8 mouse cellular contexts compared by ENCODE assay signal in genomic region chr1:134078802-134079476, GRCm38 (mm10). TPM values are rescaled to one million over a fixed set of nuclear protein-coding genes. Genes with fewer than 3 reads are reported as not detected.
DNase-seq lines count a peak whose midpoint lies in the region; ATAC-seq and TF ChIP-seq lines count a peak whose summit lies in the region.

Gene Btg2 (minus strand): TSS chr1:134079120.

- DNase-seq in gastrocnemius, postnatal 10 days: peak; percentile 97
- DNase-seq in left cerebral cortex, postnatal 10 days (ENCODE audit: extremely low spot score in 1 of 2, low spot score in 2 of 2): peak; percentile 91 to 99
- peak; percentile 96 for DNase-seq in right cerebral cortex, postnatal 25 days
- peak; percentile 97 to 98 for DNase-seq in urinary bladder, postnatal 4 days (ENCODE audit: low spot score in 2 of 2)

- TF ChIP-seq POLR2A in cortical plate, adult 2 months (IDR thresholded peaks at IDR 0.05; ENCODE audit: extremely low read depth, insufficient read depth, low read length): peak; percentile 97

- ATAC-seq in activated CD4-positive, CD25-positive, alpha-beta regulatory T cell, adult 4 months: peak; percentile 67
- peak; percentile 67 for ATAC-seq in inflammation-experienced regulatory T-cells, adult 6 months
- peak; percentile 87 for ATAC-seq in megakaryocyte-erythroid progenitor cell, adult 5-6 weeks (replicated peaks; ENCODE audit: low FRiP score, low TSS enrichment, poor library complexity, severe bottlenecking)

- peak within 1 kb of the TSS; percentile 77 for H3K4me3 ChIP-seq in cortical plate, adult 2 months (ENCODE audit: insufficient read depth, low read length)

- no peak for TF ChIP-seq CTCF in cortical plate, adult 2 months (IDR thresholded peaks at IDR 0.05; ENCODE audit: extremely low read depth, insufficient read depth, low read length)

- peak within 1 kb of the TSS; percentile 99 for H3K27ac ChIP-seq in cortical plate, adult 2 months (ENCODE audit: insufficient read depth, low read length)

- intact Hi-C loops in left cerebral cortex, postnatal 10 days (cut with DNase I): no loop called here

- peaks cover 15% of the 10 kb centered on the region for H3K4me1 ChIP-seq in cortical plate, adult 2 months (ENCODE audit: control insufficient read depth, insufficient read depth, low read length)

RNA-seq across cellular contexts. Expression of gene Btg2, which starts in this region (rescaled TPM):
- polyA plus RNA-seq in activated CD4-positive, CD25-positive, alpha-beta regulatory T cell, adult 4 months (2017; shearing (Covaris generic)): 100 to 1,000 TPM; 174 to 181 TPM
- polyA plus RNA-seq in cortical plate, adult 2 months (2012; rRNA removed): 16.0 and 19.8 TPM in 2 replicates
- 10 to 100 TPM; 25.0 to 30.4 TPM for total RNA-seq in gastrocnemius, postnatal 10 days (2021)
- polyA plus RNA-seq in inflammation-experienced regulatory T-cells, adult 6 months (2017; shearing (Covaris generic)): 100 to 1,000 TPM; 168 to 251 (median 221) TPM
- 10 to 100 TPM; 10.0 to 11.5 TPM for total RNA-seq in left cerebral cortex, postnatal 10 days (2021)
- total RNA-seq in megakaryocyte-erythroid progenitor cell, adult 5-6 weeks (2014; fragmentation: Nextera tagmentation): 2.0 and 3.9 TPM in 2 replicates
- 58.5 and 61.6 TPM in 2 replicates for total RNA-seq in megakaryocyte-erythroid progenitor cell, adult 5-6 weeks (2017)

Comparison
In these comparisons a context has a peak if more than half of its experiments do, and no peak if none do; other contexts are left out.
1. Peak in every context shown above with its lines: DNase-seq, ATAC-seq, H3K4me3 ChIP-seq and H3K27ac ChIP-seq.